Mouse (Mus musculus) telencephalon, adult 2 months (tissue): Measurements from ENCODE around the gene Zfp513.

Experiments used
- DNase-seq: peaks from one replicate; pipeline ENCODE4 v3.0.0-alpha.2; 2011; ENCODE audit warnings: low read depth, low spot score

Zfp513 gene

GRCm38 (mm10) chr5:31200327-31200768 lies 1.8 kb downstream of the Zfp513 start:
- DNase-seq = no peak

GRCm38 (mm10) chr5:31199893-31200292 lies 2.2 kb downstream of the Zfp513 start:
- no peak for DNase-seq

- no peak for DNase-seq
These were observed 2.7 kb downstream of the Zfp513 start for GRCm38 (mm10) chr5:31199321-31199892.

GRCm38 (mm10) chr5:31198616-31199320 lies 3.3 kb downstream of the Zfp513 start:
- DNase-seq = no peak

- DNase-seq = no peak
These were observed 3.9 kb downstream of the Zfp513 start for GRCm38 (mm10) chr5:31198170-31198569.

GRCm38 (mm10) chr5:31197072-31197471 lies 5.0 kb downstream of the Zfp513 start:
- no peak for DNase-seq

- no peak for DNase-seq
These were observed 5.9 kb downstream of the Zfp513 start for GRCm38 (mm10) chr5:31196207-31196606.

GRCm38 (mm10) chr5:31195671-31196070 lies 6.4 kb downstream of the Zfp513 start:
- DNase-seq = no peak

- no peak for DNase-seq
These were observed 7.3 kb downstream of the Zfp513 start for GRCm38 (mm10) chr5:31194486-31195485.

GRCm38 (mm10) chr5:31193631-31194281 lies 8.3 kb downstream of the Zfp513 start:
- DNase-seq = no peak

- DNase-seq = peak; percentile 99
These were observed 9.0 kb downstream of the Zfp513 start, which contains the start of the genes Snx17 and Eif2b4 for GRCm38 (mm10) chr5:31192939-31193630. TSS of gene Snx17 (plus strand) at chr5:31193227. TSS of gene Eif2b4 (minus strand) at chr5:31193430.

- no peak for DNase-seq
These were observed 9.8 kb downstream of the Zfp513 start for GRCm38 (mm10) chr5:31192045-31192938.

- no peak for DNase-seq
These were observed 11.9 kb downstream of the Zfp513 start for GRCm38 (mm10) chr5:31190201-31190600.

GRCm38 (mm10) chr5:31188223-31188840 lies 13.8 kb downstream of the Zfp513 start:
- DNase-seq = no peak

- DNase-seq = no peak
These were observed 18.4 kb downstream of the Zfp513 start for GRCm38 (mm10) chr5:31183678-31184077.

GRCm38 (mm10) chr5:31181183-31181770 lies 20.8 kb downstream of the Zfp513 start:
- DNase-seq = no peak

- peak; percentile 98 for DNase-seq
These were observed 22.1 kb downstream of the Zfp513 start, which contains the start of the genes Gm29609 and Gtf3c2 for GRCm38 (mm10) chr5:31179766-31180630. TSS of gene Gm29609 (minus strand) at chr5:31179911. TSS of gene Gtf3c2 (minus strand) at chr5:31180144.

- no peak for DNase-seq
These were observed 22.8 kb downstream of the Zfp513 start for GRCm38 (mm10) chr5:31179301-31179765.
